Mouse (Mus musculus): ENCODE data around the gene Ttll3. TPM values are rescaled to one million over a fixed set of nuclear protein-coding genes. Genes with fewer than 3 reads are reported as not detected.

Ttll3 gene
- polyA plus RNA-seq, 1 experiment, result 1.9 TPM

GRCm38 (mm10) chr6:113427397-113427796 is 38.3 kb downstream of the Ttll3 start:
- no peak overlapping the region for H3K4me2 ChIP-seq (ENCODE audit: low read depth)
- H3K27me3 ChIP-seq (ENCODE audit: control insufficient read depth, insufficient read depth, insufficient read length), result peaks cover 8% of the 10 kb centered on the region
- H3ac ChIP-seq (ENCODE audit: control insufficient read depth, insufficient read length), result no peak overlapping the region
- no peaks in the 10 kb centered on the region for H3K79me2 ChIP-seq (ENCODE audit: control insufficient read depth, insufficient read depth)
- H3K4me3 ChIP-seq, result no peak overlapping the region
- no peaks in the 10 kb centered on the region for H3K36me3 ChIP-seq (ENCODE audit: control insufficient read depth, insufficient read depth)
- TF ChIP-seq MYOG (IDR thresholded peaks at IDR 0.05; ENCODE audit: control insufficient read depth in 1 of 3, insufficient read depth in 1 of 3, insufficient read length in 2 of 3, low read depth in 2 of 3), result no peak
- no peak for TF ChIP-seq SRF (IDR thresholded peaks at IDR 0.05; ENCODE audit: control insufficient read depth, insufficient read length, low read depth)
- no peak for TF ChIP-seq REST (IDR thresholded peaks at IDR 0.05; ENCODE audit: insufficient read depth, insufficient read length)
- TF ChIP-seq USF1 (IDR thresholded peaks at IDR 0.05; ENCODE audit: low read depth), result peak; percentile 22
- TF ChIP-seq MYOD1 (IDR thresholded peaks at IDR 0.05; ENCODE audit: control insufficient read depth in 1 of 3, insufficient read length in 2 of 3, low read depth in 2 of 3), result no peak

GRCm38 (mm10) chr6:113428006-113428405 is 38.9 kb downstream of the Ttll3 start:
- Histone ChIP-seq H3K27me3 (ENCODE audit: control insufficient read depth, insufficient read depth, insufficient read length) (peaks cover 8% of the 10 kb centered on the region), H3K4me2 (ENCODE audit: low read depth) (no peak overlapping the region), H3K4me3 (no peak overlapping the region), H3K79me2 (ENCODE audit: control insufficient read depth, insufficient read depth) (no peaks in the 10 kb centered on the region), H3K36me3 (ENCODE audit: control insufficient read depth, insufficient read depth) (no peaks in the 10 kb centered on the region), H3ac (ENCODE audit: control insufficient read depth, insufficient read length) (no peak overlapping the region)
- TF ChIP-seq POLR2AphosphoS2 (IDR thresholded peaks at IDR 0.05; ENCODE audit: insufficient read length, low read depth) (no peak), REST (IDR thresholded peaks at IDR 0.05; ENCODE audit: insufficient read depth, insufficient read length) (no peak), MAX (IDR thresholded peaks at IDR 0.05; ENCODE audit: low read depth) (no peak), USF1 (IDR thresholded peaks at IDR 0.05; ENCODE audit: low read depth) (no peak), POLR2A (IDR thresholded peaks at IDR 0.05; ENCODE audit: insufficient read length, low read depth) (no peak), TCF3 (IDR thresholded peaks at IDR 0.05; ENCODE audit: insufficient read length, low read depth) (no peak), MYOG (IDR thresholded peaks at IDR 0.05; ENCODE audit: control insufficient read depth in 1 of 3, insufficient read depth in 1 of 3, insufficient read length in 2 of 3, low read depth in 2 of 3) (no peak), SRF (IDR thresholded peaks at IDR 0.05; ENCODE audit: control insufficient read depth, insufficient read length, low read depth) (no peak)

GRCm38 (mm10) chr6:113429965-113430364 is 40.9 kb downstream of the Ttll3 start:
- no peak overlapping the region for H3ac ChIP-seq (ENCODE audit: control insufficient read depth, insufficient read length)
- no peak overlapping the region for H3K4me2 ChIP-seq (ENCODE audit: low read depth)
- H3K79me2 ChIP-seq (ENCODE audit: control insufficient read depth, insufficient read depth), result no peaks in the 10 kb centered on the region
- peaks cover 20% of the 10 kb centered on the region for H3K27me3 ChIP-seq (ENCODE audit: control insufficient read depth, insufficient read depth, insufficient read length)
- H3K4me3 ChIP-seq, result no peak overlapping the region
- TF ChIP-seq CEBPB (IDR thresholded peaks at IDR 0.05; ENCODE audit: insufficient read depth, poor library complexity, severe bottlenecking) (no peak), MYOG (IDR thresholded peaks at IDR 0.05; ENCODE audit: control insufficient read depth in 1 of 3, insufficient read depth in 1 of 3, insufficient read length in 2 of 3, low read depth in 2 of 3) (no peak), REST (IDR thresholded peaks at IDR 0.05; ENCODE audit: insufficient read depth, insufficient read length) (no peak), TCF3 (IDR thresholded peaks at IDR 0.05; ENCODE audit: insufficient read length, low read depth) (no peak), MAX (IDR thresholded peaks at IDR 0.05; ENCODE audit: low read depth) (no peak), E2F4 (IDR thresholded peaks at IDR 0.05; ENCODE audit: insufficient read depth) (no peak), POLR2A (IDR thresholded peaks at IDR 0.05; ENCODE audit: insufficient read length, low read depth) (no peak), POLR2AphosphoS2 (IDR thresholded peaks at IDR 0.05; ENCODE audit: insufficient read length, low read depth) (no peak), TCF12 (IDR thresholded peaks at IDR 0.05; ENCODE audit: insufficient read depth, poor library complexity, severe bottlenecking) (no peak)
- H3K36me3 ChIP-seq (ENCODE audit: control insufficient read depth, insufficient read depth), result no peaks in the 10 kb centered on the region

- no peaks in the 10 kb centered on the region for H3K79me2 ChIP-seq (ENCODE audit: control insufficient read depth, insufficient read depth)
- H3K36me3 ChIP-seq (ENCODE audit: control insufficient read depth, insufficient read depth), result no peaks in the 10 kb centered on the region
- TF ChIP-seq MAX (IDR thresholded peaks at IDR 0.05; ENCODE audit: low read depth) (no peak), TCF12 (IDR thresholded peaks at IDR 0.05; ENCODE audit: insufficient read depth, poor library complexity, severe bottlenecking) (no peak), MYOD1 (IDR thresholded peaks at IDR 0.05; ENCODE audit: control insufficient read depth in 1 of 3, insufficient read length in 2 of 3, low read depth in 2 of 3) (no peak), SRF (IDR thresholded peaks at IDR 0.05; ENCODE audit: control insufficient read depth, insufficient read length, low read depth) (no peak), POLR2AphosphoS2 (IDR thresholded peaks at IDR 0.05; ENCODE audit: insufficient read length, low read depth) (no peak), USF1 (IDR thresholded peaks at IDR 0.05; ENCODE audit: low read depth) (no peak), MYOG (IDR thresholded peaks at IDR 0.05; ENCODE audit: control insufficient read depth in 1 of 3, insufficient read depth in 1 of 3, insufficient read length in 2 of 3, low read depth in 2 of 3) (no peak), CEBPB (IDR thresholded peaks at IDR 0.05; ENCODE audit: insufficient read depth, poor library complexity, severe bottlenecking) (no peak), E2F4 (IDR thresholded peaks at IDR 0.05; ENCODE audit: insufficient read depth) (no peak), POLR2A (IDR thresholded peaks at IDR 0.05; ENCODE audit: insufficient read length, low read depth) (no peak), REST (IDR thresholded peaks at IDR 0.05; ENCODE audit: insufficient read depth, insufficient read length) (no peak), TCF3 (IDR thresholded peaks at IDR 0.05; ENCODE audit: insufficient read length, low read depth) (no peak)
- no peak overlapping the region for H3K4me2 ChIP-seq (ENCODE audit: low read depth)
- H3ac ChIP-seq (ENCODE audit: control insufficient read depth, insufficient read length), result no peak overlapping the region
- H3K4me3 ChIP-seq, result no peak overlapping the region
- H3K27me3 ChIP-seq (ENCODE audit: control insufficient read depth, insufficient read depth, insufficient read length), result peaks cover 17% of the 10 kb centered on the region
These were observed 41.8 kb downstream of the Ttll3 start for GRCm38 (mm10) chr6:113430846-113431245.

- TF ChIP-seq SRF (IDR thresholded peaks at IDR 0.05; ENCODE audit: control insufficient read depth, insufficient read length, low read depth), result no peak
- TF ChIP-seq TCF12 (IDR thresholded peaks at IDR 0.05; ENCODE audit: insufficient read depth, poor library complexity, severe bottlenecking), result no peak
- Histone ChIP-seq H3K4me2 (ENCODE audit: low read depth) (no peak overlapping the region), H3K27me3 (ENCODE audit: control insufficient read depth, insufficient read depth, insufficient read length) (peaks cover 19% of the 10 kb centered on the region), H3K4me3 (no peak overlapping the region), H3ac (ENCODE audit: control insufficient read depth, insufficient read length) (no peak overlapping the region), H3K36me3 (ENCODE audit: control insufficient read depth, insufficient read depth) (no peaks in the 10 kb centered on the region), H3K79me2 (ENCODE audit: control insufficient read depth, insufficient read depth) (no peaks in the 10 kb centered on the region)
These were observed 42.7 kb downstream of the Ttll3 start for GRCm38 (mm10) chr6:113431801-113432200.

All from myocyte (in vitro differentiated cells).